Mouse (Mus musculus) layer of hippocampus, adult 8-10 months (tissue): Measurements from ENCODE around the gene A630023A22Rik. TPM values are rescaled to one million over a fixed set of nuclear protein-coding genes. Genes with fewer than 3 reads are reported as not detected.
A peak's percentile ranks its signal among the peaks of the same experiment; 100 is the strongest.

Experiments used
- DNase-seq, 2 experiments: peaks; one replicate each; pipeline ENCODE4 v3.0.0; 2022; ENCODE audit warnings: low spot score in 2 of 2
- total RNA-seq, 4 experiments: library from RNA; stranded (reverse); gene quantifications; 2 replicates each; pipeline ENCODE4 v1.2.4; 2022

The A630023A22Rik gene
- total RNA-seq, 4 experiments from 2014 or later, result not detected

DNA sequence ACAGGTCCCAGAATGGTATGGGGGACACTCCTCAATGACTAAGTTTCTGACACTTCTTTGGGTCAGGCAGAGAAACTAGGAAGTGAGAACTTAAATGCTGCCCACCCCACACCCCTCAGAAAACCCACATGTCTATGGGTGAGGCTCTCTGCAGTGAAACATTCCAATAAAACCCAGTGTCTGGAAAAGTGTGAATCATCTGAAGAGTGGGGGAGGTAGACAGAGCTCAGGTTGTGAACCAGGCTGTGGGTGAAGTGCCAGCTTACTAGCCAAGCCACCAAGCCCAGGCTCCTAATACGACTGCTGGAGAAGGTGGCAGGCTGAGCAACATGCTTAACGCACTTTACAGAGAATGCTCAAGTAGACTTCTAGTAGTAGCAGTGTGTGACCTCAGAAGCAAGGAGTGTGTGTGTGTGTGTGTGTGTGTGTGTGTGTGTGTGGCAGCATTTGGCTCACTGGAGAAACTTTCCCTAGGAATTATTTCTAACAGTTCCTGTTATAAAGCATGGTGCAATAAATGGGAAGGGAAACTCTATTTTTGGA, 14.6 kb downstream of the A630023A22Rik start:
- DNase-seq, result no peak

DNA sequence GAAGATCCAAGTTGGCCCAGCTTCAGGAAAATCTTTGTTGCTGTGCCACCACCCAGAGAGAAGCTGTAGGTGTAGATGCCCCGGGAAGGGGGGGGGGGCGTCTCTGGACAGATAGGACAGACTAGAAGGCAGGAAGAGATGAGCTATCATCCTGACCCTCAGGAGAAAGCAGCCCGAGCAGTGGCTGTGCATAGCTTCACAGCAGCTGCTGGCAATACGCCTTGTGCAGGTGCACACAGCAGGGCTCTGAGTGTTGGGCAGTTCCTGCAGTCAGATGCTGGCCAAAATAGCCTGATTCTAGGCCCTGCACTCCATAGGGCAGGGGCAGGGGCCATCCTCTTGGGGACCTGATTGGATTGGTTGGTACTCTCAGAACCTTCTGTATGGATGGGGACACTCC, 15.7 kb downstream of the A630023A22Rik start:
- DNase-seq, result no peak

DNA sequence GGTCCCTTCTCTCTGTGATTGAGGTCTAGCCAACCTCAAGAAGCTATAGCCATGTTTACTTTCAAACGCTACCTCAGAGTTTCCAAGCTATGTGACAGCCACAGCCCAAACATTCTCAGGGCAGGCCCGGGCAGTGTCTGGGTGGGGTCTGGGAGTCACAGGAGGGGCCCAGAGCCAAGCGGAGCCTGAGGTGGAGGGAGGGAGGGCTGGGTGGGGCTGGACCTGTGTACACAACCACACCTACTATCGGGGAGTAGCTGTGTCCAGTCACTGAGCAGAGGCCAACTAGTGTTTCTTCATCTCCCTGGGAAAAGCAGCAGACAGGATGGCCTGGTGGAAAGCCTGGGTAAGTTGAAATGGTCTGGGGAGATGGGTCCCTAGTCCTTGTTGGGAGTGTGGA, 16.8 kb downstream of the A630023A22Rik start, which contains the start of gene Anxa8:
Anxa8 (plus strand) TSS at position 251 of the 400 bp plus-strand sequence.
- no peak for DNase-seq

DNA sequence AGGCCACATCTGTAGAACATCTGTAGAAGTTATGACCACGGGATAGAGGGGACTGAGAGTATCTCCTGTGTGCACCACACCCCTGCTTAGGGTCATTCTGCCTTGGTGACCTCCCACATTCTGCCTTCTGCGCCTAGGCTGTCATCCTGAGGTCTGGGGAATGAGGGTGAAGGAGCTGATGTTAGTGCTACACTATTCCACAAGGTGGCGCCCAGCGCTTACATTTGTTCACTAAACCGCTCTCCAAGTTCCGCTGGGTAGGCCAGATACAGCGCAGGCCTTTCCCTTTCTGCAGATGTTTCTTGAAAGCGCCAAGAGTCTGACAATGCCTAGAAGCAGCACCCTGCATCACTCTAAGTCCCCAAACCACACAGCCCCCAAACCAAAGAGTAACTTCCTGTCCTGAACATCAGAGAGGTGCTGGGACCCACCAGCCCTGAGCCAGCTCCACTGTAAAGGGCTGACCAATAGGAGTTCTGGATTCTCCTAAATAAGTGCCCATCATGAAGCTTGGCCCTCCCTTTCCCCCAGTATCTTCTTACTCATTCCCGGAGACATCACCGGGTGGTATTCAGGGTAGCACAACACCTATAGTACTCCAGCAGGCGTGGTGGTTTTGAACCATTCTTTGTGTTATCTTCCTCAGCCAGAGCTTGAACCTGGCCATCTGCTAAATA, 22.1 kb downstream of the A630023A22Rik start:
- peak; percentile 35 to 67 for DNase-seq

DNA sequence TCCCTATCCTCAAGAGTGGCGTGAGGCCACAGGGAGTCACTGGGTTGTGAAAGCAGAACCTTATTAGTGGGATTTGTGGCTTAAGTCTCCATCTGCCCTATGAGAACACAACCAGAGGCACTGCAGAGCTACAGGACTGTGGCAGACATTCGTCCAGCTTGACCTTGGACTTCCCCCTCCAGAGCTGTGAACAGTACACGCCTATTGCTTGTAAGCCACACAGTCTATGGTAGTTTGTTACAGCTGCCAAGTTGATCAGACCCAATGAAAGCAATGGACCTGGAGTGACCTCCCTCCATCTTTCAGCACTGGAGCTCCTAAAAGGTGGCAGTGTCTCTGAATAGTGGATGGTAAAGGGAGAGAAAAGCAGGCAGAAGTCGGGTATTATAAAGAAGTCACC, 24.3 kb downstream of the A630023A22Rik start:
- no peak for DNase-seq

DNA sequence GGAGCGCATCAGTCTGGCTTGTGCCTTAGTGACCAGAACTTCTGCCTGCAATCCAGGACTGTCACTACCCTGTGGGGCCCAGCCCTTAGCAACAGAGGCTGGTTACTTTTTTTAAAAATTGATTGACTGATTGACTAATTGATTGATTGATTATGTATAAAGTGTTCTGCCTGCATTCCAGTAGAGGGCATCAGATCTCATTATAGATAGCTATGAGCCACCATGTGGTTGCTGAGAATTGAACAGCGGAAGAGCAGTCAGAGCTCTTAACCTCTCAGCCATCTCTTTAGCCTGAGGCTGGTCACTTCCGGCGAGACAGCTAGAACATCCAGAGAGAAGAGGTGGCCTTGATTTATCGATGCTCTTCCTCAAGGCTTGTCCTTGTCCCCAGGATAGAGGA, 25.3 kb downstream of the A630023A22Rik start:
- DNase-seq, result no peak

DNA sequence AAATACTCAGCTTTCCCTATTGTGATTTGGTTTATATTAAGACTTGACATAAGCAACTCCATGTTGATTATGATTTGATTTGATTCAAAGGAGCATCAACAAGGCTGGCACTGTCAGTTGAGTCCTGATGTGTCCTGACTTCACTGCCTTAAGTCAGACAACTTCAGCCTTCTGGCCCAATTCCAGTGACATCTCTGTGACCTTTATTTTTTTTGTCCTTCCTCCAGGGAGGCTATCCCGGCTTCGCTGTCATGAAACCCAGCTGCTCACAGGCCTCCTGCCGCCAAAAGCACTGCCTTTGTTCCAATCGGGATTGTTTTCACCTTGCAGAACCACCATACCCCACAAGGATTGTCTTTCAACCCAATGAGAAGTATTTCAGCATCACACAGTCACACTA, 27.2 kb downstream of the A630023A22Rik start:
- no peak for DNase-seq

DNA sequence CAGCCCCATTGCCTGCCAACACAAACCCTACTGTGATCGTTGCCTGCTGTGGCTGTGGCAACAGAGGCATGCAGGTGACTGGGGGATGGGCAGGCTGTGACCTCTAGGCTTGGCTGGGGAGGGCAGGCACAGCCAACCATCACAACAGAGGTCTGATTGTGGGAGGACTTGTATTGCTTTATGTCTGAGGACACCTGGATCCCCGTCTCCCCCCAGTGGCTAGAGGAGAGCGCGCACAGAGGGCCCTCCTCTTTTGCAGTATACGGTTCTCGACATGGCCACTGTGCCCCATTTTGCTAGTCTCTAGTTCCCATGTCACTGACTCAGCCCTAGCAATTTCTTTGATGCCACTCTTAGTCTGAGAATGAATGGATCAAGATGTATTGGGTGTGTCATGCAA, 30.9 kb downstream of the A630023A22Rik start:
- no peak for DNase-seq

DNA sequence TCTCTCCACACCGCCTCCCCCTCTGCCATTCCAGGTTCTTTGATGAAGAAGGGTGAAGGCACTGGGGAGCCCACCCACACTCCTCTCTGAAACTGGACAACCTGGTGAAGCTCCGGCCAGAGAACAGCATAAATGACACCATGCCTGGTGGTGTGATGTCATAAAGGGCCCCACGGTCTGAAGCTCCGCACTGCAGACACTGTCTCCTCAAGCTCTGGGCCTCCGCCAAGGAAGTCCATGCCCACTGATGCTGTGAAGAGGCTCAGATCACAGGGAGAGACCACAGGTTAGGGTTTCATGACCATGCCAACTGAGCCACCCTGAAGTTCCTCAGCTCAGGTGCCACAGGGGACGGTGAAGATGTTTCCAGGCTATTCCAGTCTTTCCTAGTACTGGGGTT, 50.0 kb downstream of the A630023A22Rik start, which contains the start of gene Antxrl:
Antxrl (plus strand) TSS at position 192 of the 400 bp plus-strand sequence.
- no peak for DNase-seq

DNA sequence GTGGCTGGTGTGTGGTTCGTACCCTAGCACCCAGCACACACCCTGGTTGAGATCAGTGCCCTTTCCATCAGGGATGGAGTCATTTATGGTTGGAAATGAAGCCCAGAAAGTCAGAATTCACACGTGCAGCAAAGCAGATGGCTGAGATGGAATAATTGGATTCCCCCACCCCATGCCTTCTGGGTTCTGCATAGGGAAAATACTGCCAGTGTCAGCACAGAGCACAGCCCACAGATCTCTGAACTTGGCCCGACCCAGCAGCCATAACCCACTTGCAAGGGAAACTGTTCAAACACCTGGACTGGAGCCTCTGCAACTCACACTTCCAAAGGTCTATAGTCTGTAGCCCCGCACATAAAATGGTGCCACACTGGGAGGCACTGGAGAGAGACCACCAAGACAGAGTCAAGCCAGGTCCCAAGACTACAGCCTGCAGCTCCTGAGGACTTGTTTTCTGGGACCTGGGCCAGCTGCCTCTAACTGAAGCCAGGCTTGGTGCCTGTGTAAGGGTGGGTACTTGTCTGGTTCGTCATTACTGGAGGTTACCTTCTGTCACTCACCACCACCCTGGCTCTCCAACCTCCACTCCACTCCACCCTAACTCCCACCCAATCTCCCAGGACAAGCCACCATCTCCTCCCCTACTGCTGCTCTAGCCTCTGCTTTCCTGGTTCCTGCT, 52.3 kb downstream of the A630023A22Rik start:
- DNase-seq, result no peak

DNA sequence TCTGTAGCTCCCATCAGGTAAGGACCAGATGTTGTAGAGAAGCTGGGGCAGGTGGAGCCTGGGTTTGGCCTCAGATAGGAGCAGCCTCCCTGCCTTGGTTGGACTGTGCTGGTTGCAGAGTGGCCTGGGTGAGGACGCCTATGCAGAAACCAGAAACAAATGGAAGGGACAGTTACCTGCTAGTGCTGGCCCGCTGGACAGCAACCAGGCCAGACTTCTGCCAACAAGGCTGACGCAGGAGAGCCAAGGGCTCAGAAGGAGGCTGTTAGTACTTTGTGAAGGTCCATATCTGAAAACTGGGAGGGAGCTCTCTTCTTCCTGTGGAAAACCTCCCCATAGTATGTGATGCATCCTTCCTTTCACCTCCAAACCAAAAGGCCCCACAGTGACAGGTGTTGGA, 59.2 kb downstream of the A630023A22Rik start:
- DNase-seq, result no peak

DNA sequence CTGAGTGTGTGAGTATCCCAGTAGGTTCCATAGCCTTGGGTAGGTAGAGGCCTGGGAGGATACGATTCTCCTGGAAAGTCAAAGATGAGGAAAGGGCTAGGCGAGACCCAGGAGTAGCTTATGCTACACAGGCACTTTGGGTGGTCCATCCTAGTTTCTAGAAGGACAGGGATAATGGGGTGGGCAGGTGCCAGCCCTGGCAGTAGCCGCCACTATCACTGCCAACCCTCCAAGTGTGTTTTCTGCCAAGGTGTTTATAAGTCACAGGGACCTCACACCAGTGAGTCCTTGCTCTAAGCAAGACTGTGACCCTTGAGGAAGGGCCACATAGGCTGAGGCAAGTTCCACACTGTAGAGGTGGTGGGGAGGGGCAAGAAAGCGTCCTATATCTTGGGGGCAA, 61.3 kb downstream of the A630023A22Rik start:
- DNase-seq, result no peak

DNA sequence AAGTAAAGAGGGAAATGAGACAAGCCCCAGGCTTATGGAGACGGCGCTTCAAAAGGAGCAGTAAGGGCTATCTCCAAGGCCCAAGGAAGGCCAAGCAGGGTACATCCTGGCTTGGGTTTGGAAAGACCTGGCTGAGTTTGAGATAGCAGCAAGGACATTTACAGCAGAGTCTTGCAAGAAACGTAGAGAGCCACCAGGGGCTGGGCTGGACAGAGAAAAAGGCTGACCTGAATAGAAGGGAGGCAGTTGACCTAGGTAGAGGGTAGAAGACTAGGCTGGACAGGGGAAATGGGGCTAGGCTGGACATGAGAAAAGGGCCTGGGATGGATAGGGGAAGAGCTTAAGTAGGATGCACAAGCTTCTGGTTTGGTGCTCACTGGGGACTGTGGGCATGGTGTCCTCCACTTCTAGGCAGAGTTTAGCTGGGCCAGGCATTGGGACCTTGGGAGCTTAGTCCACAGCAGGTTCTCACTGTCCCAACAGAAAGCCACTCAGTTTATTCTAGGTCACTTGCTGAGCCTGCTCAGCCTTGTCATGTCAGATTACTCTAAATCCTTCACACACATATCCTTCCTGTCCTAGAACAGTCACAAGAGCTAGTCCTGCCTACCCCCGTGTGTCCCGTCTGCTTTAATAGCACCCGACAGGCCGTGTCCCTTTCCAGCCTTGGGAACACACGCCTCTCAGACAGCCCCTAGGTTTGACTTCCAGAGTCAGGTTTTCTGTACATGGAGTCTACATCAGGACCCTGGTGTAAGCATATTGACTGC, 68.5 kb downstream of the A630023A22Rik start:
- no peak for DNase-seq

DNA sequence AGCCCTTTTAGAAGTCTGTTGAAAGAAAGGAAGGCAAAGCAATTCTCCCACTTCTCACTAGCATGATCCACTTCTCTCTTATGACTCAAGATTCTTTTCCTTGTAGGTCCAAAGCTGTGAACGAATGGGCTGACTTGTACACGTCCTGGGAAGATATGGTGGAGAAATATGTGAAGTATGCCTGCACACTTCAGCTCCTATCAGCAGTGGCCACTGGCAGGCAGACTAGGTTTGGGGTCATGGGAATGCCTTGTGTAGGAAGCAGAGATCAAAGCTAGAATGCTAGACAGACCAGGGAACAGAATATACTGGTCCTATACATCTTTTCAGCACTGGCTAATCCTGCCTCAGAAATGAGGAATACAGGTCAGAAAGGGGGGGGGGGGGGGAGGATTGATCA, 75.8 kb downstream of the A630023A22Rik start:
- DNase-seq, result no peak

DNA sequence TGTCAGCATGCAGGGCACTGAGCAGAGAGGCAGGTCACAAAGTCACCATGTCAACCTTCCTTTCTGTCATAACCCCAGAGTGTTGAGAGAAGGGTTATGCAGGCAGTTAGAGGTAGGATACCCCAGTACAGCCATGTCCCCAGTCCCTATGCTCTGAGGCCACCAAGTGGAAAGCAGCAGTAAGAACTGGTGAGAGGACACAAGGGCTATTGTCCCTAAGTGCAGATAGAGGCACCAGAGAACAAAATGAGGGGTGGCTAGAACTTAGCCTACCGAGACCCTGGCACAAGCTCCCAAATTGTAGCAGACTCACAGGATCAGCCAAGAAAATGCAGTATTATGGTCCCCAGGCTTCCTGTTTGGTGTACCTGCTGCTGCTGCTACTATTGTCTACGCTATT, 85.6 kb downstream of the A630023A22Rik start:
- DNase-seq, result no peak

DNA sequence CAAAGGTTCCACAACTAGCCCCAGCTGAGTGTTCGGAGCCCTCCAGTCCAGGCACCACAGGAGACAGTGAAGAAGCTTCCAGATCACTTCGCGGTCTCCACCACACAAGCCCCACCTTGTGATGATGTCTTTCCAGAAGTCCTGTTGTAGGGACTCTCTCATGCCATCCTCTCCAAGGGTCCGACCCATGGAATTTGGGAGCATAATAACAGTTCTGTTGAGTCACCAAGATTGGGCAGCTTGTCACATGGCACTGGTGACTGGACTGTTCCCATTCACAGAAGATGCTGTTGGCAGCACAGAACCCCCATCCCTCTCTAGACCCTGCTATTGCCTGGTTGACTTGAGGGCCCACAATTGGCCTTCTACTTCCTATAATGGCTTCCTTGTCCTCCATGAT, 86.2 kb downstream of the A630023A22Rik start, which contains the start of gene Gm5460:
Gm5460 (plus strand) TSS at position 378 of the 400 bp plus-strand sequence.
- no peak for DNase-seq

DNA sequence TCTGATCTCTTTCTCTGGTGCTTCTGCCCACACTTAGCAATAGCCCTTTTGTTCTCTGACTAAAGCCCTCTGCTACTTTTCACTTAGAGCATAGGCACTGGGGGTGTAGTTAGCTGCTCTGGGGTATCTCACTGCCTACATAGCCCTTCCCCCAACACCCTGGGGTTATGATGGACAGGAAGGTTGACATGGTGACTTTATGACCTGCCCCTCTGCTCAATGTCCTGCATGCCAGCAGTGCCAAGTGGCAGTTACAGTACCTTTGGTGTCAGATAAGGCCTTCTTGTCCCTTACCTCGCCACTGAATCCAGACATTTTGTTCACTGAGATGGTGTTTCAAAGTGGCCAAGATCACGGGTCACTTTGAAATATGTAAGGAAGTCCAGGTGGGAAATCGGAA, 87.5 kb downstream of the A630023A22Rik start, which contains the start of gene Gm30083:
Gm30083 (minus strand) TSS at position 120 of the 400 bp plus-strand sequence.
- no peak for DNase-seq

DNA sequence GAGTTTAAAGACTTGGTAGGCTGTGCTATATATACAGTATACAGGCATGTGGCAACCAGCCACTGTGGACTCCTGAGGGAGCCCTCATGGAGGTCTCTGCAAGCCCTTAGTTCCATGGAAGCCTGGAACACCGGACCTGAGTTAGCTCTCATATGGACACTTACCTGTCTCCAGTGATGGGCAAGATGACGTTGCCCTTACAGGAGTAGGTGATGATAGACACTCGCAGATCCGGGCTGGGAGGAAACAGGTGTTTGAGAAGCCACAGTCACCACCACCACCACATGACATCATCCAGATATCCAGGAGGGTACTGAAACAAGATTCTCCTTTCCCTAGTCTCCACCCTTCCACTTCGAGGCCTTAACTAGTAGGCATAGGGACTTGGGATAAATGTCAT, 100.2 kb downstream of the A630023A22Rik start:
- no peak for DNase-seq

DNA sequence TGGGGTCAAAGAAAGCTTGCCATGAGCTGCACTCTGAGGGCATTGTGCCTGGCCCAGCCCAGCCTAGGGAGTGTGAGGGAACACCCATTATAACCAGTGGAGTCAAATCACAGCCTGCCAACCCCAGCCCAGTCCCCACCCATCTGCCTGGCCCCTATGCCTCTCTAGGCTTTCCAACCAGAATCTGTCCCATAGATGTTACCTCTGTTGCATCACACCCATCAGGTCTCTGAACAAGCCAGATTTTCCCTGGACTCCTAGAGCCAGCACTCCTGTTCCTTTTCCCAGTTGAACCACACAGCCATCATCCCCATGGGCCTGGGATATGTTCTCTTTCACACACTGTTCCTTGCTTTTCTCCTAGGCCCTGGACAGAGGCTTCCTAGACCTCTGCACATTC, 101.1 kb downstream of the A630023A22Rik start:
- DNase-seq, result no peak
